Mouse (Mus musculus): ENCODE results near the gene Man1a2. TPM values are rescaled to one million over a fixed set of nuclear protein-coding genes. Genes with fewer than 3 reads are reported as not detected.
A peak's percentile ranks its signal among the peaks of the same experiment; 100 is the strongest.

Man1a2 gene
- polyA plus RNA-seq, 1 experiment from 2014 or later = 68.7 TPM

- H3K27me3 ChIP-seq (ENCODE audit: control insufficient read depth, insufficient read depth, low read length) = no peaks in the 10 kb centered on the region
- no peaks in the 10 kb centered on the region for H3K4me1 ChIP-seq (replicated peaks; ENCODE audit: control insufficient read depth, insufficient read depth)
- H3K4me2 ChIP-seq (replicated peaks; ENCODE audit: low read depth) = no peak overlapping the region
- TF ChIP-seq CTCF (IDR thresholded peaks at IDR 0.05; ENCODE audit: low read depth) (peak; percentile 80), EP300 (optimal IDR thresholded peaks at IDR 0.05) (no peak)
- H3K36me3 ChIP-seq (ENCODE audit: control insufficient read depth, insufficient read depth, low read length) = no peaks in the 10 kb centered on the region
- no peak overlapping the region for H3K9ac ChIP-seq (ENCODE audit: low read length)
- DNase-seq (ENCODE audit: low spot score) (no peak), ATAC-seq (ENCODE audit: low FRiP score, low TSS enrichment) (no peak; the same call in 1 of the 2 replicates)
- H3K9me3 ChIP-seq (ENCODE audit: control insufficient read depth, low read length) = no peaks in the 10 kb centered on the region
- H3K4me3 ChIP-seq (ENCODE audit: low read depth, low read length) = no peak overlapping the region
- H3K27ac ChIP-seq (replicated peaks) = no peak overlapping the region
- 86% methylated on average over 13 of the region's 13 CpGs for WGBS
Observed at GRCm38 (mm10) chr3:100568443-100569390, 116.6 kb downstream of the Man1a2 start.

GRCm38 (mm10) chr3:100563565-100563964, 121.7 kb downstream of the Man1a2 start:
- H3K4me1 ChIP-seq (replicated peaks; ENCODE audit: control insufficient read depth, insufficient read depth) = no peaks in the 10 kb centered on the region
- TF ChIP-seq EP300 (optimal IDR thresholded peaks at IDR 0.05) = no peak
- no peak for TF ChIP-seq CTCF (IDR thresholded peaks at IDR 0.05; ENCODE audit: low read depth)
- H3K27ac ChIP-seq (replicated peaks) = no peak overlapping the region
- no peak overlapping the region for H3K4me3 ChIP-seq (ENCODE audit: low read depth, low read length)
- H3K27me3 ChIP-seq (ENCODE audit: control insufficient read depth, insufficient read depth, low read length) = no peaks in the 10 kb centered on the region
- no peak overlapping the region for H3K9ac ChIP-seq (ENCODE audit: low read length)
- H3K9me3 ChIP-seq (ENCODE audit: control insufficient read depth, low read length) = no peaks in the 10 kb centered on the region
- no peak overlapping the region for H3K4me2 ChIP-seq (replicated peaks; ENCODE audit: low read depth)
- 73% methylated on average over 2 of the region's 2 CpGs for WGBS
- ATAC-seq (ENCODE audit: low FRiP score, low TSS enrichment) = no peak
- DNase-seq (ENCODE audit: low spot score) = no peak
- peaks cover 4% of the 10 kb centered on the region; the same call in 1 of the 2 replicates for H3K36me3 ChIP-seq (ENCODE audit: control insufficient read depth, insufficient read depth, low read length)

GRCm38 (mm10) chr3:100562455-100562854, 122.8 kb downstream of the Man1a2 start:
- Histone ChIP-seq H3K9me3 (ENCODE audit: control insufficient read depth, low read length) (no peaks in the 10 kb centered on the region), H3K4me1 (replicated peaks; ENCODE audit: control insufficient read depth, insufficient read depth) (no peaks in the 10 kb centered on the region), H3K4me2 (replicated peaks; ENCODE audit: low read depth) (no peak overlapping the region), H3K4me3 (ENCODE audit: low read depth, low read length) (no peak overlapping the region), H3K27me3 (ENCODE audit: control insufficient read depth, insufficient read depth, low read length) (no peaks in the 10 kb centered on the region), H3K27ac (replicated peaks) (no peak overlapping the region), H3K9ac (ENCODE audit: low read length) (no peak overlapping the region), H3K36me3 (ENCODE audit: control insufficient read depth, insufficient read depth, low read length) (peaks cover 4% of the 10 kb centered on the region; the same call in 1 of the 2 replicates)
- no peak for ATAC-seq (ENCODE audit: low FRiP score, low TSS enrichment)
- TF ChIP-seq CTCF (IDR thresholded peaks at IDR 0.05; ENCODE audit: low read depth) = no peak
- TF ChIP-seq EP300 (optimal IDR thresholded peaks at IDR 0.05) = no peak
- 91% methylated on average over 7 of the region's 7 CpGs for WGBS
- DNase-seq (ENCODE audit: low spot score) = no peak

- H3K4me2 ChIP-seq (replicated peaks; ENCODE audit: low read depth) = no peak overlapping the region
- no peak overlapping the region for H3K9ac ChIP-seq (ENCODE audit: low read length)
- H3K4me3 ChIP-seq (ENCODE audit: low read depth, low read length) = no peak overlapping the region
- H3K9me3 ChIP-seq (ENCODE audit: control insufficient read depth, low read length) = no peaks in the 10 kb centered on the region
- 100% methylated on average over 2 of the region's 2 CpGs for WGBS
- H3K36me3 ChIP-seq (ENCODE audit: control insufficient read depth, insufficient read depth, low read length) = peaks cover 4% of the 10 kb centered on the region; the same call in 1 of the 2 replicates
- no peak for TF ChIP-seq CTCF (IDR thresholded peaks at IDR 0.05; ENCODE audit: low read depth)
- no peak for TF ChIP-seq EP300 (optimal IDR thresholded peaks at IDR 0.05)
- H3K27me3 ChIP-seq (ENCODE audit: control insufficient read depth, insufficient read depth, low read length) = no peaks in the 10 kb centered on the region
- no peak overlapping the region for H3K27ac ChIP-seq (replicated peaks)
- ATAC-seq (ENCODE audit: low FRiP score, low TSS enrichment) = no peak
- no peaks in the 10 kb centered on the region for H3K4me1 ChIP-seq (replicated peaks; ENCODE audit: control insufficient read depth, insufficient read depth)
- DNase-seq (ENCODE audit: low spot score) = no peak
Observed at GRCm38 (mm10) chr3:100561561-100562175, 123.6 kb downstream of the Man1a2 start.

DNA sequence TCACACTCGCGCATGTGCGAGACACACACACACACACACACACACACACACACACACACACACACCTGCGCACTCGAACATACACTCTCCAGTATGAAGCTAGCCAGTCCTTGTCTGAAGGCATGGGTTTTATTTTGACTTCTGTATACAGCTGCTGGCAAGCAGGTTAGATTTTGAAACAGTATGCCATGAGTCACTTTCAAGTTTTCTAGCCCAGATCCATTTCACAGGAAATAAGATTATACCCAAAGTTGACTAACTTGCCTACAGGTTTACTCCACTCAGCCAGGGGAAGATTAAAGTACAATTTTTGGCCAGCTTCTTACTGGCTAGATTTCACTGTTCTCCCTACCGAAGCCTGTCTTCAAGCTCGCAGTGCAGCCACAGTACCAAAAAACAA, 125.9 kb downstream of the Man1a2 start:
- no peak overlapping the region for H3K4me3 ChIP-seq (ENCODE audit: low read depth, low read length)

More for the DNA sequence above, 125.9 kb downstream of the Man1a2 start:
- H3K27me3 ChIP-seq (ENCODE audit: control insufficient read depth, insufficient read depth, low read length) = no peaks in the 10 kb centered on the region
- DNase-seq (ENCODE audit: low spot score) (no peak), ATAC-seq (ENCODE audit: low FRiP score, low TSS enrichment) (no peak)
- TF ChIP-seq CTCF (IDR thresholded peaks at IDR 0.05; ENCODE audit: low read depth) = no peak
- no peak for TF ChIP-seq EP300 (optimal IDR thresholded peaks at IDR 0.05)
- no peak overlapping the region for H3K9ac ChIP-seq (ENCODE audit: low read length)
- H3K4me1 ChIP-seq (replicated peaks; ENCODE audit: control insufficient read depth, insufficient read depth) = no peaks in the 10 kb centered on the region
- no peak overlapping the region for H3K4me2 ChIP-seq (replicated peaks; ENCODE audit: low read depth)
- H3K9me3 ChIP-seq (ENCODE audit: control insufficient read depth, low read length) = no peaks in the 10 kb centered on the region
- no peak overlapping the region for H3K27ac ChIP-seq (replicated peaks)
- 94% methylated on average over 7 of the region's 7 CpGs for WGBS
- H3K36me3 ChIP-seq (ENCODE audit: control insufficient read depth, insufficient read depth, low read length) = peaks cover 4% of the 10 kb centered on the region; the same call in 1 of the 2 replicates
